Mouse (Mus musculus) embryonic facial prominence, embryonic 11.5 days (tissue): ENCODE data around the gene Pla2g12b. TPM values are rescaled to one million over a fixed set of nuclear protein-coding genes. Genes with fewer than 3 reads are reported as not detected.

Experiments
- ATAC-seq: fragments of 200-750 bp; cut with Nextera tagmentation; replicated peaks from 2 replicates; pipeline ENCODE4 v1.8.0; 2017; ENCODE audit warnings: low read depth; ENCODE audit not compliant: insufficient number of reproducible peaks, low FRiP score, low TSS enrichment
- DNase-seq: peaks from one replicate; pipeline ENCODE4 v3.0.0-alpha.2; 2015; ENCODE audit warnings: low spot score
- H3K27ac ChIP-seq: fragments of 300-500 bp; sonication (generic); replicated peaks from 2 replicates; pipeline ENCODE4 v1.5.1; 2014; ENCODE audit warnings: mild to moderate bottlenecking, low read depth, low read length, control low read depth
- H3K27me3 ChIP-seq: fragments of 300-500 bp; sonication (generic); 2 replicates; pipeline ENCODE4 v1.6.1; 2014; ENCODE audit warnings: mild to moderate bottlenecking, low read length, moderate library complexity, mixed read lengths; ENCODE audit not compliant: control insufficient read depth, insufficient read depth
- H3K36me3 ChIP-seq: fragments of 300-500 bp; sonication (generic); replicated peaks from 2 replicates; pipeline ENCODE4 v1.6.1; 2014; ENCODE audit warnings: low read depth, mild to moderate bottlenecking, low read length, moderate library complexity, mixed read lengths; ENCODE audit not compliant: control insufficient read depth, insufficient read depth
- H3K4me1 ChIP-seq: fragments of 300-500 bp; sonication (generic); 2 replicates; pipeline ENCODE4 v1.6.1; 2014; ENCODE audit warnings: low read length, mixed read lengths; ENCODE audit not compliant: control insufficient read depth, insufficient read depth
- H3K4me2 ChIP-seq: fragments of 300-500 bp; sonication (generic); 2 replicates; pipeline ENCODE4 v1.6.1; 2014; ENCODE audit warnings: low read depth, mild to moderate bottlenecking, control low read depth, low read length, moderate library complexity
- H3K4me3 ChIP-seq: fragments of 300-500 bp; sonication (generic); 2 replicates; pipeline ENCODE4 v1.5.1; 2014; ENCODE audit warnings: low read depth, low read length, control low read depth
- H3K9ac ChIP-seq: fragments of 300-500 bp; sonication (generic); replicated peaks from 2 replicates; pipeline ENCODE4 v1.6.1; 2014; ENCODE audit warnings: mild to moderate bottlenecking, control low read depth, low read length
- H3K9me3 ChIP-seq: fragments of 300-500 bp; sonication (generic); replicated peaks from 2 replicates; pipeline ENCODE4 v1.6.1; 2016; ENCODE audit warnings: mild to moderate bottlenecking, low read length, inconsistent platforms, mixed read lengths; ENCODE audit not compliant: control insufficient read depth
- WGBS: fragments of 180-500 bp; shearing (Covaris S2); extraction: QIAGEN DNeasy Blood & Tissue Kit; methylation state at CpG from one replicate; pipeline ENCODE4 v1.1.7; 2014; 5-methylcytosine and 5-hydroxymethylcytosine counted together
- polyA plus RNA-seq: library from polyadenylated mRNA; unstranded; fragments of >200 nt; fragmentation: Nextera tagmentation; extraction: Ambion mirVana; gene quantifications from 2 replicates; pipeline ENCODE4 v1.2.1, GENCODE M21; 2014

Gene Pla2g12b
- polyA plus RNA-seq, 1 experiment from 2014 or later: 0.25 TPM

DNA sequence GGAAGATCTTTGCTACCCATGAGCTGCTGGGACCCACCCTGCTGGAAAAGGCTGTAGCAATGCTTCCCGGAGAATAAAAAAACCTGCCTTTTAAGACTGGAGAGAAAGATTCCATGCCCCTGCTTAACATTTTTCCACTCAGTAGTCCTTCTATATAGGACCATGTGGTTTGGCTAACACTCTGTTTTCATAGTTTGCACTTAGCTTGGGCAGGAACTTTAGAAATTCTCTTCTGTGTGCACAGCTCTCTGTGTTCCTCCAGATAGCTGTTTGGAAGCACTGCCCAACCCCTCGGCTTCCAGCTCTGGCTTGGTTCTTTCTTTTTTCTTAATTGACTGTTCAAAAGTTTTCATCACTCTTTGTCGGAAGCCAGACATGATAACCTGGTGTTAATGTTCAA is 13.2 kb downstream of the Pla2g12b start:
- Histone ChIP-seq H3K4me2 (no peak overlapping the region), H3K4me3 (no peak overlapping the region), H3K36me3 (no peaks in the 10 kb centered on the region), H3K27me3 (no peaks in the 10 kb centered on the region), H3K27ac (no peak overlapping the region), H3K9me3 (no peaks in the 10 kb centered on the region), H3K9ac (no peak overlapping the region), H3K4me1 (no peaks in the 10 kb centered on the region)
- DNase-seq (no peak), ATAC-seq (no peak)
- WGBS: 89% methylated on average over 3 of the region's 3 CpGs

DNA sequence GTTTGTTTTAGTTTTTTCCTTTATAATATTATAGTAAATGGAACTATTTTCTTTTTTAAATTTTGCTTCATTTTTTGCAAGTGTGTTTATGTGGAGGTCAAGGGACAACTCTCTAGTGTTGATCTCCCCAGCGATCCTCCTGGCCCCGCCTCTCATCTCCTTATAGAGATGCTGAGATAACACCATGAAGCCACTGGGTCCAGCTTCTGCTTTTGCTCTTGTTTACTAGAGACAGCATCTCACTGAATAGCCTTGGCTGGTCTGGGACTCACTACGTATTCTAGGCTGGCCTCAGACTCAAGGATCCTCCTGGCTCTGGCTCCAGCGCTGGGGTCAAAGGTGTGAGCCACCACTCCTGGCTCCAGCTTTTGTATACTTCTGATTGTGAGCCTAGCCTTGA is 16.1 kb downstream of the Pla2g12b start:
- ATAC-seq: no peak
- H3K9me3 ChIP-seq: no peaks in the 10 kb centered on the region
- H3K9ac ChIP-seq: no peak overlapping the region
- no peak overlapping the region for H3K27ac ChIP-seq
- no peak overlapping the region for H3K4me3 ChIP-seq
- H3K4me1 ChIP-seq: no peaks in the 10 kb centered on the region
- 72% methylated on average over 4 of the region's 4 CpGs for whole genome bisulfite sequencing
- no peak for DNase-seq
- H3K27me3 ChIP-seq: no peaks in the 10 kb centered on the region
- H3K36me3 ChIP-seq: no peaks in the 10 kb centered on the region
- no peak overlapping the region for H3K4me2 ChIP-seq

DNA sequence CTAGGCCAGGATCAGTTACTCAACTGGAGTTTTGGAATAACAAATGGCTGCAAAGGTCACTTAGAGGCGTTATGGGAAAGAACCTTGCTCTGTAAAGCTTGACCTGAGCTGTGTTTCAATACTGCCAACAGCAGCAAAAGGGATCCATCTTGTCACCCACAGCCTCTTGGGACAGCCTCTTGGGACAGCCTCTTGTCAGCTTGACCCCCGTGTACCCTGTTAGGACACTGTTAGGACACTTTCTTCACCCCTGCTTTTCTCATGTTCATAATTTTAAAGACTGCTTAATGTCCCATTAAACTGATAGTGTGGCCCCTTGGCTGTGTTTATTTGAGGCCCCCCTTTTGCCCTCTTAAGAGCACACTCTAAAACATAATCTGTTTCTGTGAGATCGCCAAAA is 21.0 kb downstream of the Pla2g12b start:
- 74% methylated on average over 3 of the region's 3 CpGs for WGBS
- Histone ChIP-seq H3K4me2 (no peak overlapping the region), H3K9ac (no peak overlapping the region), H3K27me3 (no peaks in the 10 kb centered on the region), H3K4me1 (no peaks in the 10 kb centered on the region), H3K4me3 (no peak overlapping the region), H3K9me3 (no peaks in the 10 kb centered on the region), H3K36me3 (no peaks in the 10 kb centered on the region), H3K27ac (no peak overlapping the region)
- no peak for DNase-seq
- no peak for ATAC-seq

DNA sequence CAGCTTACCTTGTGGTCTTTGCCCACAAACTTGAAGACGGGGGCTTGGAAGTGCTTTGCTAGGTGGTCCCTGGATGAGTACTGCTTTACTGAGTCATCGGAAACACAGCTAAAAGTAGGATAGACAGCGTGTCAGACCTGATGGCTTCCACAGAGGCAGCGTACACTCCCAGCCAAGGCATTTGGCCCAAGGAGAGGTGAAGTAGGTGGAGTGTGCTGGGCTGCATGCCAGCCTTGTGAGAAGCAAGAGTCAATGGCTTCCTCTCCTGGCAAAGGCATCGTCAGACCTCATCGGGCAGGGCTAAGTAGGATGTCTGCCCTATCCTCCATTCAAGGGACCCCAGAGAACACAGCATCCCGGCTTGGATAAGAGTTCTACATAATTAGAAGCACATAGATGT is 21.9 kb downstream of the Pla2g12b start:
- H3K4me3 ChIP-seq: no peak overlapping the region
- WGBS: 89% methylated on average over 7 of the region's 7 CpGs
- ATAC-seq (no peak), DNase-seq (no peak)
- H3K27me3 ChIP-seq: no peaks in the 10 kb centered on the region
- no peaks in the 10 kb centered on the region for H3K9me3 ChIP-seq
- H3K4me2 ChIP-seq: no peak overlapping the region
- no peaks in the 10 kb centered on the region for H3K4me1 ChIP-seq
- H3K36me3 ChIP-seq: no peaks in the 10 kb centered on the region
- no peak overlapping the region for H3K27ac ChIP-seq
- H3K9ac ChIP-seq: no peak overlapping the region

DNA sequence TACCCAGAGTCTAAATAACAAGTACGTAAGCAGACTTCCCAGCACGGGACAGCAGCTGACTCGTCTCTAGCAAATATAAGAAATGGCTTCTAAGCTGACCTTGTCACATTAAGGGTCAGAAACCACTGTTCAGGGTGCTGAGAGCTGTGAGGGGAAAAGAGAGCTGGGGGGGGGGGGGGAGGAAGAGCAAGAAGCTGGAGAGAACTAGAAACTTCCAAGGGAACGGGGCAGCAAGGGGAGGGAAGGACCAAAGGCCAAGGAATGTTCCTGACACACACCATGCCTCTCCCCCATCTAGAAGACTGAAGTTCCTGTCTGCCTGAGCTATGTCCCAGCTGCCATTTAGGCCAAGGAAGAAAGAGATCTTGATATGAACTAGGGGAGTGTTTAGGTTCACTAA is 22.9 kb downstream of the Pla2g12b start:
- no peak for ATAC-seq
- H3K4me3 ChIP-seq: no peak overlapping the region
- no peak overlapping the region for H3K27ac ChIP-seq
- H3K27me3 ChIP-seq: no peaks in the 10 kb centered on the region
- no peaks in the 10 kb centered on the region for H3K36me3 ChIP-seq
- no peak for DNase-seq
- no peak overlapping the region for H3K4me2 ChIP-seq
- WGBS: 72% methylated on average over 4 of the region's 4 CpGs
- no peaks in the 10 kb centered on the region for H3K9me3 ChIP-seq
- no peak overlapping the region for H3K9ac ChIP-seq
- no peaks in the 10 kb centered on the region for H3K4me1 ChIP-seq

DNA sequence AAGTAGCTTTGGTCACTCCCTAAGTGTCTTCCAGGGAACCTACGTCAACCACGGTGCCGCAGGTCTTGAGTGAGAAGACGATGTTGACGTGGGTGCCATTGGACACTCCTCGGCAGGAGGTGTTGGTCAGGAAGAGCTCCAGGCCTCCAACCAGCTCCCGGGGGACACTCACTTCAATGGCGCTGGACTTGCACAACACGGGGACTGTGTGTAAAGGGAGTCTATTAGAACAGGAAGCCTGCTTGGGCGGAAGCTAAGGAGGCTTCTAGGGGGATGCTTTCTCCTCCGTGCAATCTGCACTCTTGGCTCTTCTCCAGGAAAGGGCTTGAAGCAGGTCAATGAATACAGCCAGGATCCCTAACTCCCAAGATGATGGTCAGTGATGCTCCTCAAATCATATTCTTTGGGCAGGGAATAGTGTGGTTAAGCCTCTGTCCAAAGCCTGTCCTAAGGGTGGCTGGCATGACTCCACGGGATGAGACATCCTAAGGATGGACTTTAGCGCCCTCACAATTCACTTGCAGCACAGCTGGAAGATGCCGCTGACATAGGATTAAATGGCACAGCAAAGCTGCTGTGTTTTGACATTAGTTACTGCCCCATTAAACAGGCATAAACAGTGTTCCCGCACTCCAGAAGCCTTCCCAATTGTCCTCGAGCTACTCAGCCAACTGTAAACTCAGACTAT is 26.1 kb downstream of the Pla2g12b start:
- Histone ChIP-seq H3K9me3 (no peaks in the 10 kb centered on the region), H3K4me2 (no peak overlapping the region), H3K36me3 (no peaks in the 10 kb centered on the region), H3K9ac (no peak overlapping the region), H3K27me3 (no peaks in the 10 kb centered on the region), H3K4me1 (no peaks in the 10 kb centered on the region), H3K27ac (no peak overlapping the region), H3K4me3 (no peak overlapping the region)
- 83% methylated on average over 16 of the region's 16 CpGs for WGBS
- DNase-seq (no peak), ATAC-seq (no peak)

DNA sequence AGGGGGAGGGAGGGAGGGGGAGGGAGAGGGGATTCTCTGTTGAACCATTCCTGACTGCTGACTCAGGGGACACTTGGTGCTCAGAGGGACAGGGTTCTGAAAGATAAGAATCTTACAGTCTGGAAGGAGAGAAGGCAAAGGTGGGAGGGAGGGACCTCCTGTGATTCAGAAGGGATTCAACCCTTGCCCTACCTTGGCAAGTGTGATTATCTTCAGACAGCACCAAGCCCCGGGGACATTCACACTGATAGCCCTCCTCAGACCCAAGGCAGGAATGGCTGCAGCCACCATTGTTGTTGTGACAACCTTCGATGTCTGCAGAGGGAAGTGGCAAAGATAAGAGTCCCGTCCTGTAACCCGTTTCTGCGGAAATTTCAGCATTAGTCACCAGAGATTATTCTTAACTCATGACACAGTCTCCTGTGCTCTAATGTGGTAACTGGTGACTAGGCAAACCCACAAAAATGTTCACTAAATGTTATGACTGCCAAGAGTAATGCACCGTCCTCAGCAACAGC is 27.3 kb downstream of the Pla2g12b start:
- Histone ChIP-seq H3K4me2 (no peak overlapping the region), H3K27me3 (no peaks in the 10 kb centered on the region), H3K4me3 (no peak overlapping the region), H3K4me1 (no peaks in the 10 kb centered on the region), H3K27ac (no peak overlapping the region), H3K9me3 (no peaks in the 10 kb centered on the region), H3K36me3 (no peaks in the 10 kb centered on the region), H3K9ac (no peak overlapping the region)
- DNase-seq: no peak
- WGBS: 62% methylated on average over 6 of the region's 6 CpGs
- ATAC-seq: no peak

DNA sequence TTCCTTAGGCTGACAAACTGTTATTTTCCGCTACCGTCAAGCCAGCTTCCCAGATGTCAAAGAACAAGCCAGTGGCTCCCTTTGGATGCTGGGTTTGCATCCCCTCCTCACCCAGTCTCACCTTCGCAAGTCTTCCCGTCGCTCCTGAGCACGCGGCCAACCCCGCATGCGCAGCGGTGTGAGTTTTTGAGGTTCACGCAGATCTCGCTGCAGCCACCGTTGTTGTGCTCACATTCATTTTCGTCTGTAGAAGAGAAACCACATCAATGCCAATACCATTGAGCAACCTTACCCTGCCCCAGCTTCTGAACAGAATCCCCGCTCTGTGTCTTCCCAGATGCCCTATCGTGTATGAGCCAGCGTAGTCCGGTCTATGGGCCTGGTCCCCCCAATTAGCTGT is 32.3 kb downstream of the Pla2g12b start:
- no peak for DNase-seq
- Histone ChIP-seq H3K9ac (no peak overlapping the region), H3K4me3 (no peak overlapping the region), H3K27ac (no peak overlapping the region), H3K4me1 (no peaks in the 10 kb centered on the region), H3K4me2 (no peak overlapping the region), H3K27me3 (no peaks in the 10 kb centered on the region), H3K9me3 (no peaks in the 10 kb centered on the region), H3K36me3 (no peaks in the 10 kb centered on the region)
- ATAC-seq: no peak
- 95% methylated on average over 18 of the region's 18 CpGs for WGBS
